Mouse (Mus musculus): ENCODE data around the gene Morn3. TPM values are rescaled to one million over a fixed set of nuclear protein-coding genes. Genes with fewer than 3 reads are reported as not detected.
A peak's percentile ranks its signal among the peaks of the same experiment; 100 is the strongest.
"Not testable (repeated sequence)": the region's sequence is repeated elsewhere in the genome, so short reads cannot be mapped to it uniquely, and the experiment has no call there.

Morn3 gene
- total RNA-seq (2022) = not detected

DNA sequence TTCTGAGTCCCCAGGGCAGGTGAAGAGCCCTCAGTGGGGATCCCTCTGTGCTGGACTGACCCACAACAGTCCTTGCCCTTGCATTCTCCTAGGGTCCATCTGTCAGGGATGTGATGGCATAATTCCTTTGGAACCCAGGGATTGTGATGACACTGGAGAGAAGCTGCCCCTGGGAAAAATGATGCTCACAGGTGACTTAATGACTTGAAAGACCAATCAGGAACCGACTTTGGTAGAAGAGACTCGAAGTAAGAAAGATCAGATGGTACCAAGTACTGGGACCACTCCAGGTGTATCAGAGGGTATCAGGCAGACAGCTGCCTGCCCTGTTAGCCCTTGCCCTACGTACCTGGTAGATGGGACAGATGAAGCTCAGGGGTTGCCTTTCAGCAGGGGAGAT lies at the start of gene Morn3:
Morn3 (minus strand) TSS at position 101 of the 400 bp plus-strand sequence.
- no peak for DNase-seq (ENCODE audit: low spot score in 2 of 2)

DNA sequence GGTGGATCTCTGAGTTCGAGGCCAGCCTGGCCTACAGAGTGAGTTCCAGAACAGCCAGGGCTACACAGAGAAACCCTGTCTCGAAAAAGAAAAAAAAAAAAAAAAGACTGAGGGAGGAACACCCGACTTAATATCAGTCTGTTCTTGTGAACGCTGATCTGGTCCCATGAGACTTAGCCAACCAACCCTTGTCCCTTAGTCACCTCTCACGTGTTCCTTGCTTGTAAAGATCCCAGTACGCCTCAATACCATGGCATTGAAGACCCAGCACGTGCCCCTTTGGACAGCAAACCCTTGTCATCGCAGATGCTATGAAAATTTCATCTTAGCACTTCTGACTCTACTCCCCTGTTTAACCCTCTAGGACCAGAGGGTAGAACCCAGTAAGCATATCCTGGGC lies 49.5 kb upstream of the Morn3 start:
- no peak for DNase-seq (ENCODE audit: low spot score in 2 of 2)

GRCm38 (mm10) chr5:123094238-123094991 lies 47.6 kb upstream of the Morn3 start:
- DNase-seq (ENCODE audit: low spot score in 2 of 2) = no peak

- DNase-seq (ENCODE audit: low spot score in 2 of 2) = no peak
These were observed 46.3 kb upstream of the Morn3 start for GRCm38 (mm10) chr5:123093077-123093633.

GRCm38 (mm10) chr5:123090560-123091306 lies 43.9 kb upstream of the Morn3 start:
- DNase-seq (ENCODE audit: low spot score in 2 of 2) = no peak

GRCm38 (mm10) chr5:123088784-123089183 lies 42.0 kb upstream of the Morn3 start:
- no peak for DNase-seq (ENCODE audit: low spot score in 2 of 2)

DNA sequence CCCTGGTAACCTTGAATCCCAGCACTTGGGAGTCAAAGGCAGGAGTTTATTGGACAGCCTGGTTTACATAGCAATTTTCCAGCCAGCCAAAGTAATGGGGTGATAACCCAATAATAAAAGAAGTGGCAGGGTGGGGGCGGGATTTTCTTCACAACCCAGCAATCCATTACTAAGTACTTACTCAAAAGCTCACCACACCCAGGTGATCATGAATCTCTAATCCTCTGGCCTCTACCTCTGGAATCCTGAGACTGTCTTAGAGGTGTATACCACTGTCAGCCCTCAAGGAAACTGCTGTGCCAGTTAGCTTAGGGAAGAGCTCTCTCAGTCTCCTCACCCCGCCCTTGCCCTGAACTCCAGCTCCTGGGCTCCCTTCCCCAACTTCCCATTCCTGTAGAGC lies 39.7 kb upstream of the Morn3 start:
- no peak for DNase-seq (ENCODE audit: low spot score in 2 of 2)

GRCm38 (mm10) chr5:123083340-123084050 lies 36.7 kb upstream of the Morn3 start:
- no peak for DNase-seq (ENCODE audit: low spot score in 2 of 2)

- DNase-seq (ENCODE audit: low spot score in 2 of 2) = no peak
These were observed 33.7 kb upstream of the Morn3 start for GRCm38 (mm10) chr5:123080510-123080909.

- DNase-seq (ENCODE audit: low spot score in 2 of 2) = no peak
These were observed 33.2 kb upstream of the Morn3 start for GRCm38 (mm10) chr5:123080041-123080440.

DNA sequence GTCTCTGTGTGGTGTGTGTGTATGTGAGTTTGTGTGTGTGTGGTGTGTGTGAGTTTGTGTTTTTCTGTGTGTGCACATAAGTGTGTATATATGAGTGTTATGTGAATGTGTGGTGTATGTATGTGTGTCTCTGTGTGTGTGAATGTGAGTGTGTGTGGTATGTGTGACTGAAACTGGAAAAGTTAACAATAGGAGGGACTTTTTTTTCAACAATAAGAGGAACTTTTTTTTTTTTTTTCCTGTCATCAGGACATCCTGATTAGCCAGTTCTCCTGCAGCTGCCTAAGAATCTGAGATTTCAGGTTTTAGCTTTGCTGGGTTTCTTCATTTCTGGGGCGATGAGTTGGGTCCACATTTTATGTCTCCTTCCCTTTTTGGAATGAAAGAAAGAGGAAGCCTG lies 32.8 kb upstream of the Morn3 start:
- DNase-seq (ENCODE audit: low spot score in 2 of 2) = no peak

GRCm38 (mm10) chr5:123076419-123077281 lies 29.8 kb upstream of the Morn3 start:
- peak in 1 of 2 experiments; percentile 23 for DNase-seq (ENCODE audit: low spot score in 2 of 2)

DNA sequence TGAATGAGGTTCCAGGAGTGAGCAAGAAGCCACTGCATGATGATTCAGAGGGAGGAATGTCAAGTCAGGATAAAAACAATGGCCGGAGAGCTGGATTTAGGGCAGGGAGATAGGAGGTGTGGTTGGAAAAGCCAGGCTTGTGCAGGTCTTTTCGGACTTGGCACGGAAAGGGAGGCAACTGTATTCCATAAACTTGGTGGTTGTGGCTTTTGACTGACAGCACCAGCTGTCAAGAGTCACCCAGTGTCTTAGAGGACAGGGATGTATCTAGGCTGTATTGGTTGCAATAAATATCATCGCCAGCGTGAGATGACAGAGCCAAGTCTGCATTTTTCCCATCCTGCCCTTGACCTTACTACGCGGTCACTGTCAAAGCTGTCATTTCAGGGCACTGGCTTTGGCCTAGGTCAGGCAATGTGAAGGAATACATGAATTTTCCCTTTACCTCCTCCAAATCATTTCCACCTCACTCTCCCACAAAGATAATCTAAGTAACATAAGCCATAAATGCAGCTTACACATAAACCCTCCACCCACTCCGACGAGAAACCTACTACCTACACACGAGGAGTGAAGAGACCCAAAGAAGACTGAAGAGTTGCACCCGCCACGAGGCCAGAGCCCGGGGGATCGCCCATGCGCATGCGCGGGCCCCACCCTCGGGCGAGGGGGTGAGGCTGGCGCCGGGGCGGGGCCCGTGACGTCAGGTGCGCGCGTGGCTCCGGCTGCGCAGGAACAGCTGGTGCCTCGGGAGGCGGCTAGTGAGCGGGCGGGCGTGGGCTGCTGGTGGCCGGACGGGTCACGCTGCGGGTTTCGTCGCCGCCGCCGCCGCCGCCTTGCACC lies 29.0 kb upstream of the Morn3 start:
- DNase-seq (ENCODE audit: low spot score in 2 of 2) = peak; percentile 91 to 93

DNA sequence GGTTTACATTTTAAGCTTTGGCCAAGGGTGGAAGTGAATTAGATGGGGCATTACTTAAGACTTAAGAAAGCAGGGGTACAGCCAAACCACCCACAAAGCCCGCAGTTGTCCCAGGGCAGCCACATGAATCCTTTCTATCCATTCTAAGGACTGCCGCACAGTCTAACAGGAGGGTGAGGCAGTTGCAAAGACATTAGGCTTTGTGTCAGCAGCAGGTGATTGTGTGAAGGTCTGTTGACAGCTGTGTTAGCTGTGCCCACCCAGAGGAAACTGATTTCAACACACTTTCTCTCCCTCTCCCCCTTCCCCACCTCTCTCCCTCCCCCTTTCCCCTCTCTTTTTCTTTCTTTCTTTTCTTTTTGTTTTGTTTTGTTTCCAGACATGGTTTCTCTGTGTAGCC lies 21.9 kb upstream of the Morn3 start:
- DNase-seq (ENCODE audit: low spot score in 2 of 2) = no peak

DNA sequence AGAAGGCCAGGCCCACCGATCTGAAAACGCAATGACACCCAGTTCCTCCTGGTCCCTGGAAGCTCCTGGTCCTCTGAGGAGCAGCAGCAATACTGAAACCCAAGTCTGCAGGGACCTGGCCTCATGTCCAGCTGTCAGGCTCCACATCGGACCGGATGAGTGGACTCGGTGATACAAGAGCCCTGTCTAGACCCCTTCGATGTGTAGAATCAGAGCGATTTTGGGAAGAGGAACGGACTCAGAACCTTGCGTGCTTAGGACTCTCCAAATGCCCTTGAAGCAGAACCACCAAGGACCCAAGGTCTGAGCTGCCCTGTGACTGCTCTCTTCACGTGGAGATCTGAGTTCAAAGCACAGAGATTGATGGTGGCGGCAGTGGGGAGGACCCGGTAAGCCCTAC lies 21.3 kb upstream of the Morn3 start, which contains the start of gene Tmem120b:
Tmem120b (plus strand) TSS at position 301 of the 400 bp plus-strand sequence.
- DNase-seq (ENCODE audit: low spot score in 2 of 2) = no peak

GRCm38 (mm10) chr5:123067395-123067995 lies 20.7 kb upstream of the Morn3 start:
- DNase-seq (ENCODE audit: low spot score in 2 of 2) = no peak

- no peak for DNase-seq (ENCODE audit: low spot score in 2 of 2)
These were observed 17.4 kb upstream of the Morn3 start for GRCm38 (mm10) chr5:123064207-123064606.

- DNase-seq (ENCODE audit: low spot score in 2 of 2) = no peak
These were observed 16.3 kb upstream of the Morn3 start for GRCm38 (mm10) chr5:123063141-123063540.

GRCm38 (mm10) chr5:123061402-123061749 lies 14.6 kb upstream of the Morn3 start:
- not testable (repeated sequence) for DNase-seq (ENCODE audit: low spot score in 2 of 2)

All from gastrocnemius, adult 8-10 months (tissue).